Mouse (Mus musculus) hindbrain, embryonic 15.5 days (tissue): ENCODE measurements around the gene Arf5. TPM values are rescaled to one million over a fixed set of nuclear protein-coding genes. Genes with fewer than 3 reads are reported as not detected.

Experiments used
- ATAC-seq: fragments of 200-750 bp; cut with Nextera tagmentation; 2 replicates; pipeline ENCODE4 v1.8.0; 2017; ENCODE audit warnings: low read depth, moderate number of reproducible peaks, moderate TSS enrichment; ENCODE audit not compliant: low FRiP score
- H3K27ac ChIP-seq: fragments of 300-500 bp; sonication (generic); replicated peaks from 2 replicates; pipeline ENCODE4 v1.5.1; 2015; ENCODE audit warnings: mild to moderate bottlenecking, inconsistent platforms
- H3K27me3 ChIP-seq: fragments of 300-500 bp; sonication (generic); 2 replicates; pipeline ENCODE4 v1.6.1; 2015; ENCODE audit warnings: control low read depth, inconsistent platforms
- H3K36me3 ChIP-seq: fragments of 300-500 bp; sonication (generic); 2 replicates; pipeline ENCODE4 v1.6.1; 2015; ENCODE audit warnings: control low read depth, inconsistent platforms
- H3K4me1 ChIP-seq: fragments of 300-500 bp; sonication (generic); replicated peaks from 2 replicates; pipeline ENCODE4 v1.6.1; 2015; ENCODE audit warnings: control low read depth, inconsistent platforms
- H3K4me2 ChIP-seq: fragments of 300-500 bp; sonication (generic); 2 replicates; pipeline ENCODE4 v1.6.1; 2015; ENCODE audit warnings: moderate library complexity, mild to moderate bottlenecking, inconsistent platforms
- H3K4me3 ChIP-seq: fragments of 300-500 bp; sonication (generic); 2 replicates; pipeline ENCODE4 v1.5.1; 2015; ENCODE audit warnings: mild to moderate bottlenecking, inconsistent platforms
- H3K9ac ChIP-seq: fragments of 300-500 bp; sonication (generic); 2 replicates; pipeline ENCODE4 v1.6.1; 2015; ENCODE audit warnings: inconsistent platforms
- H3K9me3 ChIP-seq: fragments of 300-500 bp; sonication (generic); 2 replicates; pipeline ENCODE4 v1.6.1; 2016; ENCODE audit warnings: control low read depth, inconsistent platforms
- WGBS: fragments of 180-500 bp; shearing (Covaris S2); methylation state at CpG from one replicate; pipeline ENCODE4 v1.1.7; 2015; 5-methylcytosine and 5-hydroxymethylcytosine counted together
- polyA plus RNA-seq: library from polyadenylated mRNA; unstranded; fragments of >200 nt; fragmentation: Nextera tagmentation; extraction: Ambion mirVana; gene quantifications from 2 replicates; pipeline ENCODE4 v1.2.1, GENCODE M21; 2015

The Arf5 gene
- 414 and 437 TPM in 2 replicates for polyA plus RNA-seq

- Histone ChIP-seq H3K4me3 (peak within 1 kb of the TSS; percentile 80), H3K4me2 (peak within 1 kb of the TSS; percentile 76)
- under 1% methylated on average over 28 of the region's 42 CpGs for WGBS
Observed at GRCm38 (mm10) chr6:28423313-28423712, at the start of gene Arf5. TSS of gene Arf5 (plus strand) at chr6:28423560.

GRCm38 (mm10) chr6:28381983-28382382, 41.4 kb upstream of the Arf5 start:
- Histone ChIP-seq H3K27ac (no peak overlapping the region), H3K27me3 (no peaks in the 10 kb centered on the region), H3K4me3 (no peak overlapping the region), H3K4me1 (no peaks in the 10 kb centered on the region), H3K36me3 (no peaks in the 10 kb centered on the region), H3K9ac (no peak overlapping the region), H3K9me3 (no peaks in the 10 kb centered on the region), H3K4me2 (no peak overlapping the region)
- 62% methylated on average over 4 of the region's 4 CpGs for WGBS
- ATAC-seq = no peak

More at GRCm38 (mm10) chr6:28423313-28423712, at the start of gene Arf5:
- H3K36me3 ChIP-seq = peaks cover 26% of the 10 kb centered on the region
- H3K9ac ChIP-seq = peak within 1 kb of the TSS; percentile 81
- no peaks in the 10 kb centered on the region for H3K9me3 ChIP-seq
- H3K27ac ChIP-seq = peak within 1 kb of the TSS; percentile 80
- H3K4me1 ChIP-seq = peaks cover 53% of the 10 kb centered on the region
- no peaks in the 10 kb centered on the region for H3K27me3 ChIP-seq
- peak; percentile 77 for ATAC-seq

- Histone ChIP-seq H3K4me2 (no peak overlapping the region), H3K36me3 (no peaks in the 10 kb centered on the region), H3K4me3 (no peak overlapping the region), H3K4me1 (no peaks in the 10 kb centered on the region), H3K27me3 (no peaks in the 10 kb centered on the region), H3K9ac (no peak overlapping the region), H3K9me3 (no peaks in the 10 kb centered on the region), H3K27ac (no peak overlapping the region)
- 92% methylated on average over 3 of the region's 3 CpGs for WGBS
- ATAC-seq = no peak
Observed at GRCm38 (mm10) chr6:28385169-28385568, 38.2 kb upstream of the Arf5 start.

GRCm38 (mm10) chr6:28389038-28389437, 34.3 kb upstream of the Arf5 start:
- no peak for ATAC-seq
- Histone ChIP-seq H3K4me2 (no peak overlapping the region), H3K36me3 (no peaks in the 10 kb centered on the region), H3K27ac (no peak overlapping the region), H3K9me3 (no peaks in the 10 kb centered on the region), H3K4me1 (no peaks in the 10 kb centered on the region), H3K4me3 (no peak overlapping the region), H3K9ac (no peak overlapping the region), H3K27me3 (no peaks in the 10 kb centered on the region)
- WGBS = 89% methylated on average over 3 of the region's 3 CpGs

GRCm38 (mm10) chr6:28396051-28396852, 27.1 kb upstream of the Arf5 start:
- no peak overlapping the region for H3K9ac ChIP-seq
- ATAC-seq = no peak
- H3K9me3 ChIP-seq = no peaks in the 10 kb centered on the region
- 29% methylated on average over 15 of the region's 15 CpGs for WGBS
- no peak overlapping the region for H3K27ac ChIP-seq
- H3K27me3 ChIP-seq = peaks cover 4% of the 10 kb centered on the region; the same call in 1 of the 2 replicates
- H3K4me1 ChIP-seq = peaks cover 16% of the 10 kb centered on the region
- H3K36me3 ChIP-seq = no peaks in the 10 kb centered on the region
- peak overlapping the region; percentile 91 for H3K4me2 ChIP-seq
- H3K4me3 ChIP-seq = peak overlapping the region; percentile 42

GRCm38 (mm10) chr6:28396853-28397457, 26.4 kb upstream of the Arf5 start:
- 2% methylated on average over 19 of the region's 19 CpGs for WGBS
- peak overlapping the region; percentile 27 for H3K9ac ChIP-seq
- no peak for ATAC-seq

GRCm38 (mm10) chr6:28397681-28398203, 25.6 kb upstream of the Arf5 start, which contains the start of gene Zfp800:
TSS of gene Zfp800 (minus strand) at chr6:28398005.
- Histone ChIP-seq H3K4me3 (peak within 1 kb of the TSS; percentile 42), H3K9ac (peak within 1 kb of the TSS; percentile 27), H3K27ac (peak within 1 kb of the TSS; percentile 48), H3K4me2 (peak within 1 kb of the TSS; percentile 91), H3K9me3 (no peaks in the 10 kb centered on the region), H3K27me3 (peaks cover 4% of the 10 kb centered on the region; the same call in 1 of the 2 replicates), H3K4me1 (peaks cover 16% of the 10 kb centered on the region), H3K36me3 (no peaks in the 10 kb centered on the region)
- no peak for ATAC-seq
- WGBS = under 1% methylated on average over 33 of the region's 33 CpGs

More at GRCm38 (mm10) chr6:28396853-28397457, 26.4 kb upstream of the Arf5 start:
- Histone ChIP-seq H3K27ac (peak overlapping the region; percentile 48; the same call in 1 of the 2 replicates), H3K36me3 (no peaks in the 10 kb centered on the region), H3K4me1 (peaks cover 16% of the 10 kb centered on the region), H3K9me3 (no peaks in the 10 kb centered on the region), H3K4me2 (peak overlapping the region; percentile 91), H3K27me3 (peaks cover 4% of the 10 kb centered on the region; the same call in 1 of the 2 replicates), H3K4me3 (peak overlapping the region; percentile 42)

GRCm38 (mm10) chr6:28398726-28399125, 24.6 kb upstream of the Arf5 start:
- no peak for ATAC-seq
- peaks cover 16% of the 10 kb centered on the region for H3K4me1 ChIP-seq
- H3K36me3 ChIP-seq = no peaks in the 10 kb centered on the region
- no peak overlapping the region for H3K27ac ChIP-seq
- WGBS = 90% methylated on average over 3 of the region's 3 CpGs
- H3K4me2 ChIP-seq = no peak overlapping the region
- H3K9ac ChIP-seq = no peak overlapping the region
- peaks cover 4% of the 10 kb centered on the region; the same call in 1 of the 2 replicates for H3K27me3 ChIP-seq
- no peaks in the 10 kb centered on the region for H3K9me3 ChIP-seq
- no peak overlapping the region for H3K4me3 ChIP-seq

- Histone ChIP-seq H3K4me3 (no peak overlapping the region), H3K9me3 (no peaks in the 10 kb centered on the region), H3K4me1 (peaks cover 16% of the 10 kb centered on the region), H3K4me2 (no peak overlapping the region), H3K9ac (no peak overlapping the region), H3K36me3 (no peaks in the 10 kb centered on the region), H3K27me3 (peaks cover 4% of the 10 kb centered on the region; the same call in 1 of the 2 replicates), H3K27ac (no peak overlapping the region)
- 91% methylated on average over 4 of the region's 4 CpGs for WGBS
- no peak for ATAC-seq
Observed at GRCm38 (mm10) chr6:28399791-28400190, 23.6 kb upstream of the Arf5 start.

GRCm38 (mm10) chr6:28410053-28410452, 13.3 kb upstream of the Arf5 start:
- no peak overlapping the region for H3K9ac ChIP-seq
- 0 out of 2 replicates have a peak, but pooled peaks cover 8% of the 10 kb centered on the region for H3K36me3 ChIP-seq
- no peak for ATAC-seq
- H3K9me3 ChIP-seq = no peaks in the 10 kb centered on the region
- H3K4me2 ChIP-seq = no peak overlapping the region
- H3K4me3 ChIP-seq = no peak overlapping the region
- no peaks in the 10 kb centered on the region for H3K27me3 ChIP-seq
- H3K27ac ChIP-seq = no peak overlapping the region
- 84% methylated on average over 9 of the region's 9 CpGs for WGBS
- no peaks in the 10 kb centered on the region for H3K4me1 ChIP-seq

- H3K9me3 ChIP-seq = no peaks in the 10 kb centered on the region
- H3K27ac ChIP-seq = no peak overlapping the region
- ATAC-seq = no peak
- H3K27me3 ChIP-seq = no peaks in the 10 kb centered on the region
- H3K4me1 ChIP-seq = no peaks in the 10 kb centered on the region
- H3K4me3 ChIP-seq = no peak overlapping the region
- 71% methylated on average over 2 of the region's 2 CpGs for WGBS
- H3K36me3 ChIP-seq = peaks cover 19% of the 10 kb centered on the region
- no peak overlapping the region for H3K4me2 ChIP-seq
- no peak overlapping the region for H3K9ac ChIP-seq
Observed at GRCm38 (mm10) chr6:28411236-28411635, 12.1 kb upstream of the Arf5 start.

GRCm38 (mm10) chr6:28416981-28417380, 6.4 kb upstream of the Arf5 start:
- no peak for ATAC-seq

More at GRCm38 (mm10) chr6:28416981-28417380, 6.4 kb upstream of the Arf5 start:
- 63% methylated on average over 4 of the region's 4 CpGs for WGBS
- no peaks in the 10 kb centered on the region for H3K27me3 ChIP-seq
- H3K4me1 ChIP-seq = peaks cover 23% of the 10 kb centered on the region
- no peak overlapping the region for H3K4me2 ChIP-seq
- no peak overlapping the region for H3K9ac ChIP-seq
- H3K9me3 ChIP-seq = no peaks in the 10 kb centered on the region
- H3K36me3 ChIP-seq = peaks cover 48% of the 10 kb centered on the region
- H3K4me3 ChIP-seq = no peak overlapping the region
- no peak overlapping the region for H3K27ac ChIP-seq
